8 mouse cellular contexts compared by ENCODE assay signal in genomic region chr2:30718329-30718675, GRCm38 (mm10).
DNase-seq lines count a peak whose midpoint lies in the region; ATAC-seq and TF ChIP-seq lines count a peak whose summit lies in the region.

No protein-coding gene starts in this region.

- H3K36me3 ChIP-seq in intestine, postnatal 0 days (ENCODE audit: control insufficient read depth, insufficient read depth): no peaks in the 10 kb centered on the region
- no peaks in the 10 kb centered on the region for H3K36me3 ChIP-seq in small intestine, adult 2 months (ENCODE audit: control insufficient read depth, insufficient read depth, low read length)

- peak; percentile 81 for ATAC-seq in granulocyte monocyte progenitor cell, adult 5-6 weeks (replicated peaks; ENCODE audit: poor library complexity, severe bottlenecking)
- ATAC-seq in intestine, postnatal 0 days: peak; percentile 73

- peak overlapping the region; percentile 83 for H3K27ac ChIP-seq in intestine, postnatal 0 days (ENCODE audit: low read depth, low read length)
- peak overlapping the region; percentile 85 for H3K27ac ChIP-seq in small intestine, adult 2 months (ENCODE audit: insufficient read depth, low read depth, low read length)

- H3K27me3 ChIP-seq in intestine, postnatal 0 days (replicated peaks; ENCODE audit: control insufficient read depth, insufficient read depth, low read length): no peaks in the 10 kb centered on the region
- H3K27me3 ChIP-seq in small intestine, adult 2 months (ENCODE audit: control insufficient read depth, insufficient read depth, low read length): no peaks in the 10 kb centered on the region

- WGBS in intestine, postnatal 0 days: 0% methylated on average over 12 of the region's 12 CpGs
- WGBS in small intestine, adult 2 months: under 1% methylated on average over 12 of the region's 12 CpGs

- H3K9ac ChIP-seq in intestine, postnatal 0 days (ENCODE audit: low read depth, low read length): 0 out of 2 replicates have a peak overlapping the region, but pooled peaks have one; percentile 12

- peak overlapping the region; percentile 65 for H3K4me2 ChIP-seq in intestine, postnatal 0 days (replicated peaks; ENCODE audit: low read depth)

- H3K4me1 ChIP-seq in intestine, postnatal 0 days (replicated peaks; ENCODE audit: control insufficient read depth, insufficient read depth, low read length): peaks cover 22% of the 10 kb centered on the region
- H3K4me1 ChIP-seq in small intestine, adult 2 months (ENCODE audit: control insufficient read depth, insufficient read depth, insufficient read length, low read length): peaks cover 36% of the 10 kb centered on the region

- H3K9me3 ChIP-seq in intestine, postnatal 0 days (ENCODE audit: control insufficient read depth): no peaks in the 10 kb centered on the region

- intact Hi-C loops in left cerebral cortex, postnatal 36 days (cut with DNase I): loop anchor here (1.0 to 5.0 kb wide), 6 partner anchors 10 to 246 kb away; partner anchors contain the start of genes Cstad and Ier5l

- peak; percentile 85 to 88 for DNase-seq in urinary bladder, adult 18-20 months (ENCODE audit: low spot score in 2 of 2)
- DNase-seq in urinary bladder, postnatal 10 days (ENCODE audit: low spot score): no peak
- peak; percentile 82 for DNase-seq in embryo, embryonic 11.5 days (ENCODE audit: low read depth, low spot score)
- DNase-seq in left cerebral cortex, postnatal 36 days (ENCODE audit: low spot score in 2 of 2): peak; percentile 91
- peak; percentile 96 for DNase-seq in mesoderm, embryonic 11.5 days (ENCODE audit: low read depth, low spot score)

- peak overlapping the region; percentile 22 for H3K4me3 ChIP-seq in intestine, postnatal 0 days (ENCODE audit: low read depth, low read length)
- H3K4me3 ChIP-seq in small intestine, adult 2 months (ENCODE audit: low read depth, low read length): peak overlapping the region; percentile 41

- peak; percentile 8; the same call in 1 of the 2 replicates for TF ChIP-seq CTCF in intestine, postnatal 0 days (IDR thresholded peaks at IDR 0.05; ENCODE audit: low read depth)
- no peak for TF ChIP-seq CTCF in small intestine, adult 2 months (IDR thresholded peaks at IDR 0.05; ENCODE audit: extremely low read depth, insufficient read length, insufficient replicate concordance, low read depth, low read length)

- no peak for TF ChIP-seq POLR2A in small intestine, adult 2 months (IDR thresholded peaks at IDR 0.05; ENCODE audit: low read depth, low read length)
